Mouse (Mus musculus) bone marrow, adult 2 months (tissue): ENCODE measurements around the gene Pgls.

Experiments used
- CTCF ChIP-seq: fragments of 200-500 bp; IDR thresholded peaks from 2 replicates; pipeline ENCODE4 v1.5.1; 2011; ENCODE audit warnings: low read length, control low read depth; ENCODE audit not compliant: control insufficient read depth, insufficient read depth
- POLR2A ChIP-seq: fragments of 200-500 bp; IDR thresholded peaks from 2 replicates; pipeline ENCODE4 v1.6.1; 2011; ENCODE audit warnings: low read depth, mild to moderate bottlenecking, control low read depth, low read length, borderline replicate concordance; ENCODE audit not compliant: control insufficient read depth

DNA sequence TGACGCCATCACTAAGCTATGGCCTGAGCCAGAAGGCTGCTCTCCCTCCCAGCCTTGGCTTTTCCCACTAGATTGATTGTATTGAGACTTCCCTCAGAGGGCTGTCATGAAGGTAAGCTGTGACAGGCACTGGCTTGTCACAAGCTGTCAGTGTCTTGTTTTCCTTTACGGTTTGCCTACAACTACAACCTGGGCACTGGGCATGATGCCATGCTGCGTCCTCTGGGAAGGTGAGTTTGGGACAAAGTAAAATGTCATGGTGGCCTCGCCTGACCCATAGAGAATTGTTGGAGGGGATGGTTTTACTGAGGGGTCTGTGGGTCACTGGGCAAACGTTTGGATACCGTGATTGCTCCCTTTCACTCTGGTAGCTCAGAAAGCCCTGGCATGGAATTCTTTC lies 46.3 kb downstream of the Pgls start:
- TF ChIP-seq CTCF (no peak), POLR2A (no peak)
